Mouse (Mus musculus) E14TG2a.4 (cell line): ENCODE results near the gene Casp8.
"Not testable (repeated sequence)": the region's sequence is repeated elsewhere in the genome, so short reads cannot be mapped to it uniquely, and the experiment has no call there.

ENCODE experiments used
- H3K27me3 ChIP-seq: 2 replicates; pipeline ENCODE4 v1.6.1; 2014; ENCODE audit warnings: low read length, control low read depth; ENCODE audit not compliant: insufficient read depth
- H3K36me3 ChIP-seq: 2 replicates; pipeline ENCODE4 v1.6.1; 2014; ENCODE audit warnings: low read length, control low read depth; ENCODE audit not compliant: insufficient read depth
- H3K4me1 ChIP-seq: replicated peaks from 2 replicates; pipeline ENCODE4 v1.6.1; 2014; ENCODE audit warnings: low read depth, low read length, control low read depth
- H3K4me3 ChIP-seq: replicated peaks from 2 replicates; pipeline ENCODE4 v1.5.1; 2014; ENCODE audit warnings: mild to moderate bottlenecking, low read length
- H3K9me3 ChIP-seq: 2 replicates; pipeline ENCODE4 v1.6.1; 2014; ENCODE audit warnings: low read length, control low read depth
- CTCF ChIP-seq: conservative IDR thresholded peaks from 2 replicates; pipeline ENCODE4 v1.5.1; 2014; ENCODE audit warnings: low read length
- NANOG ChIP-seq: IDR thresholded peaks from 2 replicates; pipeline ENCODE4 v1.6.1; 2014; ENCODE audit warnings: borderline replicate concordance, low read length, mixed read lengths
- POU5F1 ChIP-seq: IDR thresholded peaks from 2 replicates; pipeline ENCODE4 v1.6.1; 2014; ENCODE audit warnings: low read length, borderline replicate concordance

The Casp8 gene

GRCm38 (mm10) chr1:58806651-58807050 is 11.5 kb downstream of the Casp8 start:
- no peaks in the 10 kb centered on the region for H3K36me3 ChIP-seq
- H3K4me3 ChIP-seq: no peak overlapping the region
- no peaks in the 10 kb centered on the region for H3K27me3 ChIP-seq
- no peaks in the 10 kb centered on the region for H3K4me1 ChIP-seq
- peaks cover 57% of the 10 kb centered on the region for H3K9me3 ChIP-seq
- TF ChIP-seq CTCF (no peak), POU5F1 (no peak), NANOG (no peak)

DNA sequence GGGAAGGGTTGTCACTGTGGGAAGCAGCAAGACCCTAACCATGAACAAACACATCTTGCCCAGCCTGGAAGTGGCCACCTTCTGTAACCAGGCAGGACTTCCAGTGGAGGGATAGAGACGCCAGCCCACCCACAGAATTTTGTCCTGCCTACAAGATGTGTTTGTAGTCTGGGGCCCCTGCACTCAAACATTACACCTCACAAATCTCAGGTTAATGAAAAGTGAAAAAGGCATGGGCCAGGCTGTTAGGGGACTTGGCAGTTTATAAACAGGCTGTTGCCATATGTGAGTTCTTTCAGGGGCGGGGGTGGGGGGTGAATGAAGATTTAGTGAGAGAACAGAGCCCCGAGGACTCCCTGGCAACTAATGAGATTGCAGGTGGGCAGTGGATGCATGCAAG is 31.1 kb downstream of the Casp8 start:
- Histone ChIP-seq H3K9me3 (peaks cover 35% of the 10 kb centered on the region), H3K36me3 (no peaks in the 10 kb centered on the region), H3K27me3 (no peaks in the 10 kb centered on the region), H3K4me3 (no peak overlapping the region), H3K4me1 (no peaks in the 10 kb centered on the region)
- TF ChIP-seq CTCF (no peak), NANOG (no peak), POU5F1 (no peak)

DNA sequence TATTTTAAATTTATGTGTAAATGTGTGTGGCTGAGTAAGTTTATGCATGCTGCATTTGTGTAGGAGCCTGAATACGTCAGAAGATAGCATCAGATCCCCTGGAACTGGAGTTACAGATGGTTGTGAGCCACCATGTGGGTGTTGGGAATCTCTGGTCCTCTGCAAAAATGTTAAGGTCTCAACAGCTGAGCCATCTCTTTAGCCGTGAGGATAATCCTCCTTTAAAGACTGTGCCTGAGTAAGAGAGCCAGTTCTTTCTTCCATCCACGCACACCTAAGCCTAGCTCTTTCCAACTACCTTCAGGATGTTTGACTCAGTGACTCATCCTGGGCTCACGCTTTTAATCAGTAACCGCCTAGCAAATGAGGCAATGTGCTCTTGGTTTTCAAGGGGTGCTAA is 35.6 kb downstream of the Casp8 start:
- Histone ChIP-seq H3K9me3 (peaks cover 6% of the 10 kb centered on the region), H3K4me1 (no peaks in the 10 kb centered on the region), H3K4me3 (no peak overlapping the region), H3K27me3 (no peaks in the 10 kb centered on the region), H3K36me3 (no peaks in the 10 kb centered on the region)
- TF ChIP-seq CTCF: no peak
- TF ChIP-seq NANOG: no peak
- no peak for TF ChIP-seq POU5F1

DNA sequence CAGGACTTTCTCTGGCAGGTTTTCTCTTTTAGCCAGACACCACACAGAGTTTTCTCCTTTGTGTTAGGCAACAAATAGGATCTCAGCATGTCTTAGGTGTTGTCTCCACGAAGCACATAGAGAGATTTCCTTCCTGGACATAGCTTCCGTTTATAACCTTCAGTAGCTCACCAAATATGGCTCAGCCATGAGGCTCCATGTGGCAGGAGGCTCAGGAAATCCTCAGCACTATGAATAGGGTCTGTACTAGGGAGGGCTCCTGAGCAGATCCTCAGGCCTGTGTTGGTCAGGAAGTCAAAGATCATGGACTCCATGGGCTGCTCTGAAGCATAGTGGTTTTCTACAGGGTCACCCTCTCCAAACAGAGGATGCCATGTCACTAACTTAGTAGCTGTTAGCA is 37.0 kb downstream of the Casp8 start:
- no peaks in the 10 kb centered on the region for H3K36me3 ChIP-seq
- no peaks in the 10 kb centered on the region for H3K4me1 ChIP-seq
- TF ChIP-seq CTCF: no peak
- no peak for TF ChIP-seq POU5F1
- no peak for TF ChIP-seq NANOG
- H3K9me3 ChIP-seq: peaks cover 6% of the 10 kb centered on the region
- H3K4me3 ChIP-seq: no peak overlapping the region
- H3K27me3 ChIP-seq: no peaks in the 10 kb centered on the region

- not testable (repeated sequence) for H3K9me3 ChIP-seq, H3K27me3 ChIP-seq, H3K4me1 ChIP-seq, H3K36me3 ChIP-seq, H3K4me3 ChIP-seq
Observed at GRCm38 (mm10) chr1:58856811-58857210, 61.6 kb downstream of the Casp8 start.

GRCm38 (mm10) chr1:58859131-58859530 is 64.0 kb downstream of the Casp8 start:
- H3K9me3 ChIP-seq: peaks cover 30% of the 10 kb centered on the region
- not testable (repeated sequence) for H3K27me3 ChIP-seq, H3K36me3 ChIP-seq, H3K4me1 ChIP-seq, H3K4me3 ChIP-seq

DNA sequence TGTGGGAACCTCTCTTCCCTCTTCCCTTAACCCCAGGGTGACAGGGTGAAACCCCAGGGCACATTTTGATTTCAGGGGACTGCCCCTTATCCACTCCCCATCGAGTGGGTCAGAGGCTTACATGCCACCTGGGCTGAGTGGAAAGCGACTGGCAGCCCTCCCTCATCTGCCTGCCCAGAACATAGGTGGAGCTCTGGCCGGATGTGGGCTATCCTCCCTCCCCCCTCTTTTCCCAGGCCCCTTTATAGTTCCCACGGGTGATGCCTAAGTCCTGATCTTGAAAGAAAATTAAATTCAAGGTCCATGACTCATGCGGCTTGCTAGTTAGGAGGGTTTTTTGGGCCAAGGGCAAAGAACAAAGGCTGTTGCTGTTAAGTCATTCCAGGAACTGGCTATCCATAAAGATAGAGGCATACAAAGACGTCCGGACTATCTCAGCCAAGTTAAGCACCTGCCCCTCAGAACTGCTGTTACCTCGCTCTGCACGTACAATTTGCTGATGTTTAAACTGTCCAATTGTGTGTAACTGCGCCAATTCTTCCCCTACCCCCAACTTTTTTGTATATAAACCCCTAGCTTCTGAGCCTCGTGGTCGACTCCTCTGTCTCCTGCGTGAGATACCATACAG is 64.7 kb downstream of the Casp8 start:
- H3K9me3 ChIP-seq: peaks cover 37% of the 10 kb centered on the region
- not testable (repeated sequence) for H3K4me1 ChIP-seq, H3K4me3 ChIP-seq, H3K27me3 ChIP-seq, H3K36me3 ChIP-seq

DNA sequence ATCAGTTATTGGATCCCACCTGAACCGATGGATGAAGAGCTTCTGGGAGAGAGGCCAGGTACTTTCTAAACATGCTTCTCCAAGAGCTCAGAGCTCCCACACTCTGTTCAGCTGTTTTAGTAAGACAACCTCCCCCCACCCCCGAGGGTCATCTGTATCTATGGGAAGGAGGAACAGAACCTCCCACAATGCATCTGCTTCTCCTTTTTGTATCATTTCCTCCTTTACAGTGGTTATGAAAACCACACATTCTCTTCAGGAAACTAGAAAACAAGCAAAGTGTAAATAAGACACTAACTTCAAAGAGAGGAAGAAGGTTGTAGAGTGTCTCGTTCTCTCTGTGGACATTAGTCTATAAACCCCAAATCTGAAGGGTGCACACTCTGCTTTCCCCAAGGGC is 65.4 kb downstream of the Casp8 start:
- H3K36me3 ChIP-seq, H3K4me3 ChIP-seq, H3K4me1 ChIP-seq, H3K27me3 ChIP-seq: not testable (repeated sequence)
- peaks cover 44% of the 10 kb centered on the region for H3K9me3 ChIP-seq

DNA sequence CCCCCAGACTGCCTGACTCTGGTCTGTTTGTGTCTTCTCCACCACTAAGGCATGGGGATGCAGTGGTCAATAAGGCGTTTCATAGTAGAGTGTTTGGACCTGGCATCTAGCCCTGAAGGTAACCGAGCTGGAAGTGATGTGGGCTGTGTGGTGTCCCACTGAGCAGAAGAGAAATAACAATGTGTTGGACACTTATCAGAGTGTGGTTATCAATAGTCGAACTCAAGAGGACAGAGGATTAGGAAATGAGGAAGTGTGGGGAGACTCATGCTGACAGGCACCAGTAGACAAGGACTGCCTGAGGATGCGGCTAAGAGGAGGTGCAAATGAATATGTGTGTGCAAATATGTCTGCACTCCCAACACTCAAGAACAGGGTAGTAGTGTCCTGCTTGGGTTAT is 81.3 kb downstream of the Casp8 start:
- not testable (repeated sequence) for H3K27me3 ChIP-seq, H3K36me3 ChIP-seq, H3K4me3 ChIP-seq, H3K4me1 ChIP-seq
- peaks cover 73% of the 10 kb centered on the region for H3K9me3 ChIP-seq

DNA sequence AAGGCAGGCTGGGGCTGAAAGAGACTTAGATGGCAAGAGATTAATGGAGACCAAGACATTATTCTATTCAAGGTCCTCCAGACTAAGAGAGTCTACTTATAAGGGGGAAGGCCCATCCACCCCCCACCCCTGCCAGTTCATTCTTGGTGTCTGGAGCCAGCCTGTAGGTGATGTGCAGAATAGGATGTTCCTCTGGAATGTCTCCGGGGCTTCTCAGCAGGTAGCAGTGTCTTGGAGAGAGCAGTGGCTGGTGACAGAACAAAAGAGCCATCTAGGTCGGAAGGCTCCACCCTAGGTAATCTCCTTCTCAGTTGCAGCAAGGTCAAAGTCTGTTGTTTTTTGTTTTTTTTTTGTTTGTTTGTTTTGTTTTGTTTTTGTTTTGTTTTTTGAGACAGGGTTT is 84.1 kb downstream of the Casp8 start:
- not testable (repeated sequence) for H3K36me3 ChIP-seq, H3K27me3 ChIP-seq, H3K4me3 ChIP-seq, H3K4me1 ChIP-seq
- peaks cover 73% of the 10 kb centered on the region for H3K9me3 ChIP-seq

DNA sequence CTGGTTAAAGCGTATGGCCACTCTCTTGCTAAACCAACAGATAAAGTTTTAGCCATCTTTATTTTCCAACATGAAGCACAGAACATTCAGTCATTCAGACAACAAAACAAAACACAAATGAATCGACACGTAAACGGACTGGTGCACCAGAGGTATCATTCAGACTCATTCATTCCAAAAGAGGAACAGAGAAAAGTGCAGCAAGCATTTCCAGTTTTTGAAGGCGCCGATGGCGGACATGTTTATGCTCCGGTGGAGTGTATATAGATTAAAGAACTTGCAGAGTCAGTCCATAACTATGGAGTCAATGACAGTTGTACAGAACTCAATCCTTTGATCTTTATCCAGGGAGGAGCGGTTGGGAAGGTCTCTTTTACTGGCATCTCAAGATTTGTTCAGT is 88.1 kb downstream of the Casp8 start:
- not testable (repeated sequence) for H3K27me3 ChIP-seq, H3K4me1 ChIP-seq, H3K36me3 ChIP-seq, H3K4me3 ChIP-seq
- peaks cover 69% of the 10 kb centered on the region for H3K9me3 ChIP-seq
